Mouse (Mus musculus) spleen, postnatal 14 days (tissue): ENCODE data around the gene Gm49486.
"Not testable (repeated sequence)": the region's sequence is repeated elsewhere in the genome, so short reads cannot be mapped to it uniquely, and the experiment has no call there.

Experiments used
- DNase-seq, 2 experiments: peaks; one replicate each; pipeline ENCODE4 v3.0.0; 2021 to 2022; ENCODE audit warnings: low spot score in 2 of 2

Gene Gm49486

GRCm38 (mm10) chr15:79224685-79225084 lies 4.5 kb upstream of the Gm49486 start:
- DNase-seq = peak; percentile 38 to 73

GRCm38 (mm10) chr15:79225780-79226179 lies 3.4 kb upstream of the Gm49486 start:
- not testable (repeated sequence) for DNase-seq

GRCm38 (mm10) chr15:79235268-79235667 lies 6.1 kb downstream of the Gm49486 start:
- DNase-seq = no peak

GRCm38 (mm10) chr15:79238036-79238435 lies 8.8 kb downstream of the Gm49486 start:
- no peak for DNase-seq

- no peak for DNase-seq
These were observed 13.5 kb downstream of the Gm49486 start for GRCm38 (mm10) chr15:79242574-79243233.

GRCm38 (mm10) chr15:79243234-79244042 lies 14.2 kb downstream of the Gm49486 start:
- peak; percentile 71 to 86 for DNase-seq

GRCm38 (mm10) chr15:79244071-79244893 lies 15.1 kb downstream of the Gm49486 start:
- DNase-seq = no peak

GRCm38 (mm10) chr15:79245321-79245720 lies 16.1 kb downstream of the Gm49486 start:
- DNase-seq = no peak

- no peak for DNase-seq
These were observed 21.0 kb downstream of the Gm49486 start for GRCm38 (mm10) chr15:79250236-79250635.

GRCm38 (mm10) chr15:79251168-79251567 lies 22.0 kb downstream of the Gm49486 start:
- no peak for DNase-seq

- no peak for DNase-seq
These were observed 22.7 kb downstream of the Gm49486 start for GRCm38 (mm10) chr15:79251781-79252491.

GRCm38 (mm10) chr15:79252580-79252979 lies 23.4 kb downstream of the Gm49486 start:
- no peak for DNase-seq

GRCm38 (mm10) chr15:79254661-79255060 lies 25.5 kb downstream of the Gm49486 start, which contains the start of gene Slc16a8:
Gene Slc16a8, minus strand, starts transcription at chr15:79254761.
- no peak for DNase-seq

- DNase-seq = no peak
These were observed 29.3 kb downstream of the Gm49486 start for GRCm38 (mm10) chr15:79258521-79258920.

GRCm38 (mm10) chr15:79261095-79261725 lies 32.0 kb downstream of the Gm49486 start:
- no peak for DNase-seq

- DNase-seq = no peak
These were observed 32.6 kb downstream of the Gm49486 start for GRCm38 (mm10) chr15:79261757-79262156.

GRCm38 (mm10) chr15:79262375-79262774 lies 33.2 kb downstream of the Gm49486 start:
- DNase-seq = no peak

- no peak for DNase-seq
These were observed 33.7 kb downstream of the Gm49486 start for GRCm38 (mm10) chr15:79262786-79263309.

GRCm38 (mm10) chr15:79263726-79264125 lies 34.5 kb downstream of the Gm49486 start:
- DNase-seq = no peak

- DNase-seq = no peak
These were observed 36.2 kb downstream of the Gm49486 start for GRCm38 (mm10) chr15:79265384-79265783.

GRCm38 (mm10) chr15:79268521-79268920 lies 39.3 kb downstream of the Gm49486 start:
- DNase-seq = no peak
